Mouse (Mus musculus): ENCODE results near the gene Jhy.

The Jhy gene

DNA sequence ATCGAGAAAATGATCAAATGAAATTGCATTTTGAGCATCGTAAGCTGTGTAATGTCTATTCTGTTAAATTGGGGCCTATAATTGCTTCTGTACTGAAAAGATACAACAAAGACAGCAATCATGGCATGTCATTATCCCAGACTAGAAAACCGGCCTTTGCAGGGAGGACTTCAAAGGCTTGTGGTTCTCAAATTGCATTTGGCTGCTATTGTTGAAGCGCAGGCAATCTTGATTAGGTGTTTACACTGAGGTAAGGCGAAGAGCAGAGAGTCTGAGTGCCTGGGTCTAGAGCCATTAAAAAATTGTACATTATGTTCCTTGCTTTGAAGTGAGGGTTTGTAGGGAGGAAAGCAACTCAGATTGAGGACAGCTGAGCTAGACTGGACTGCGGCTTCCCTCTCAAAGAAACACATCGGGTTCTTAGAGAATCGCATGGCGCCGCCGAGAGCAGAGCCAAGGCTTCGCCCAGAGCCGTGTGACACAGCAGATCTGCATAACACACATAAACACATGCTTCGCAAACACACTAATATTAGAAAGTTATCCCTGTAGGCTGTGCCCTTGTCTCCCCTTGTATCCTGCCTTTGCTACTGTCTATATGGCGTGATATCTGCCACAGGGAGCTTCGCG is 36.5 kb downstream of the Jhy start:
- no peak for DNase-seq (ENCODE audit: low read depth)

- no peak for DNase-seq (ENCODE audit: low read depth)
These were observed 45.9 kb downstream of the Jhy start for GRCm38 (mm10) chr9:40917871-40918613.

DNA sequence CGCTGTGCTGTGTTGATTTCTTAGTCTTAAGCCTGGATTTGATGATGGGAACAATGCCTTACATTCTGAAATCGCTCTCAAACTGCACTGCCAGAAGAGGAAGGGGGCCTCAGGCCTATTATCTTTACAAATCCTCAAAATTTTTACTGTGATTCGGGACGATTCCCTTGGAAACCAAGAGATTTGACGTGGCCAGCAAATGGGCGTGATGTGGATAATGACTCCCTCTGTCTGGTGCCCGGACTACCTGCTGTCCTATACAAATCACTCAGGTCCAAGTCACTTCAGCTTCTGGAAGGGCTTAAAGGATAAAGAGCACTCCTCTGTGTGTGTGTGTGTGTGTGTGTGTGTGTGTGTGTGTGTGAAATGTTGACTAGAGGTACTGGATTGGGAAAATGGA is 55.0 kb downstream of the Jhy start:
- no peak for DNase-seq (ENCODE audit: low read depth)

GRCm38 (mm10) chr9:40908411-40908810 is 55.5 kb downstream of the Jhy start:
- DNase-seq (ENCODE audit: low read depth): no peak

DNA sequence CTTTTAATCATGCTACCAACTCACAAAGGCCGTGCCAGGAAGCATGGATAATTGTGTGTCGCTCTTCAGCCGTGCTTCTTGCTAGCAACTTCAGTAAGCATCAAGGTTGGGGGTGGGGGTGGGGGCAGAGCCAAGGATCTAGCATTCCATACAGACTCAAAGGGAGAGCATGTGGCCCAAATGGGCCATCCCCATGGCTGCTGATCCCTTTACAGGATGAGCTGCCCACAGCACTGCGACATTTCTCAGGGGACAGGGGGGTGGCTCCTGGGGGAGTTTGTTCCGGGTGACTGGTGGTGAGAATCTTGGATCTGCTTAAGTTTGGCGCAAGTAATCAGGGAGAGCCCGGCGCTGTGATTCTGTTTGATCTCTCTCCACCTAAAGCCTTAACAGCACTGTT is 56.5 kb downstream of the Jhy start:
- no peak for DNase-seq (ENCODE audit: low read depth)

DNA sequence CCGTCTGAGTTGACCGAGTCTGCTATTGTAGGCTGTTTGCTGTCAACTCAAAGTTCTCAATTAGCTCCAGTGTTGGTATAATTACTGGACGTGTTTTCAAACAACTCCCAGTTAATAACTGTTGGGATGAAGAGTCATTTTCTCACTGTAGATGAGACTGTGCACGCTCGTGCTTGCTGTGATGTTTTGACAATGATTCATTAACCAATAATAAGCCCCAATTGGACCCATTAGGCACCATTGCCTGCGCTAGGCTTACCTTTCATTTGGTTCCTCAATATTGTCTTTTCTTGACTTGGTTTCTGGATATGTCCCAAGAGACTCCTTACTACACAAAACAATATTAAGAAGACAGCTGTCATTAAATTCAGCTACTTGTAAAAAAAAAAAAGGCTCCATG is 71.5 kb downstream of the Jhy start:
- DNase-seq (ENCODE audit: low read depth): no peak

- DNase-seq (ENCODE audit: low read depth): no peak
These were observed 74.5 kb downstream of the Jhy start for GRCm38 (mm10) chr9:40889389-40889788.

DNA sequence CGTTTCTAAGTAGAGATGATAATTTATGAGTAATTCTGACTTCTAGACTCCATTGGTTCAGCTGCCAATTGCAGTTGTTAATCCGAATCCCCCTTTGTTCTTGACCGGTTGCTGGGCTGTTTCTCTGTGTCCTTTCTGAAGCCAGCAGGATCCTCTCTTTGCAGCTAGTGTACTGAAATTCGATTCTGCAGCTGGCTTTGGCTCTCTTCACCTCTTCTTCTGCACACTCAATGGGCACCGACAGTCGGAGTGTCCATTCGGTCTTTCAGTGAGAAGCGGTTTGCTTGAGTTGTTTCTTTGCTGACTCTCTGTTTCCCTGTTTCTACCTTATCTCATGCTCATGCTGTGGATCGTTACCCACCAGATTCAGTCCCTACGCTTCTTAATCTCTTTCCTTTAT is 78.2 kb downstream of the Jhy start:
- DNase-seq (ENCODE audit: low read depth): no peak

DNA sequence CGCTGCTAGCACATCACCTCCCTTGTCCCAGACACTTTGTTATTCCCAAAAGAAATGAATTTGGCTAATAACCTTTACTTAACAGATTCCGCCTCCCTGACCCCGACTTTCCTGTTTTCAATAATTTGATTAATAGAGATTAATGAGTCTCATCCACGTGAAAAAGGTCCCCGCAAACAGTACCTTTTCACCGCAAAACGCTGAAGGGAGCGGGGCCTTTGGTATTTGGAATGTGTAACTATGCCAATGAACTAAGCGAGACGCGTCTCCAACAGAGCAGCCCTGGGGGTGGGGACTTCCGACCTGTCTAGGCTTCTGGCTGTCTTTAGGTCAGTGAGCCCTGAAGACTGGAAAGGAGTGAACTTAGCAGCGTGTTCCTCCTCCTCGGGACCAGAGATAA is 84.9 kb downstream of the Jhy start:
- no peak for DNase-seq (ENCODE audit: low read depth)

DNA sequence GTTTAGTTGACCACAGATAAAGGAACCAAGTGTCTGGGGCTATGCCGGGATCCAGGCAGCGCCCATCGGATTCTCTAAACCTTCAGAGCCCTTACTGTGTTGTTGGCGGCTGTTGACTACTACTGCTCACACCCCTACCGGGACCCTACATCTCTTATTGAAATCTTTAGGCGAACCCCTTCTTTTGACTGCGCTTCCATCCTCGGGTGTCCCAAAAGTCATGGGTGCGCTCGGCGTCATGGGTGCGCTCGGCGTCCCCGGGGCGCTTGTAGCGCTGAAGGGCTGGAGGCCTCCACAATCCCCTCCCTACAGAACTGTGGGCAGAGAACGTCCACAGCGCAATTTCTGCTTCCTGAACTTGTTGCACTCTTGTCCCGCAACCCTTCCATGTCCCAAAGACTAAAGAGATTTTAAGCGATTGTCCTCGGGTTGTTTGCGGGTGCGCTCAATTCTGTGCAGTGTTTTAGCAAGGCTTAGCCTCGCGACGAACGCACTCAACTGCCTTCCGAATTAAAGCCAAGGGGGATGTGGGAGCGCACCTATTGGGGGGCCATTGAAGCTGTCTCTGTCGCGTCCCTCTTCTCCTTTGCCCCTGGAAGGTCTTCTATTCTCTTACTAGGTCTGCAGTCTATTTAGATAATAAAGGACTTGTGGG is 85.5 kb downstream of the Jhy start:
- no peak for DNase-seq (ENCODE audit: low read depth)

DNA sequence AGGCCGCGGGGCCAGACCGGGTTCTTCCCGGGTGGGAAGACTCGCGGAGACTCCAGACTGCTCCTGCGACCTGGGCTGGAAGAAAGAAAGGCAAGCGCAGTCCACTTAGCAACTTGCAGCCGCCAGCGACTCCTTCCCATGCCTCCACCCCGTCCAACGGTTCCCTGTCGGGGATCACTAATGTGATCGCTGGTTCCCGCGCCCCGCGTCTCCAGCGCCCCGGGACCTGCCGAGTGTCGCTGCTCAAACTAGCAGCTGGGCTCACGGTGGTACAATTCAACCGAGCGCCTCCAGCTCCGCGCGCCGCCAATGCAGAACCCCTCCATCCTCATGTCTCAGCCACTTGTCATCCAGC is 86.1 kb downstream of the Jhy start:
- no peak for DNase-seq (ENCODE audit: low read depth)

DNA sequence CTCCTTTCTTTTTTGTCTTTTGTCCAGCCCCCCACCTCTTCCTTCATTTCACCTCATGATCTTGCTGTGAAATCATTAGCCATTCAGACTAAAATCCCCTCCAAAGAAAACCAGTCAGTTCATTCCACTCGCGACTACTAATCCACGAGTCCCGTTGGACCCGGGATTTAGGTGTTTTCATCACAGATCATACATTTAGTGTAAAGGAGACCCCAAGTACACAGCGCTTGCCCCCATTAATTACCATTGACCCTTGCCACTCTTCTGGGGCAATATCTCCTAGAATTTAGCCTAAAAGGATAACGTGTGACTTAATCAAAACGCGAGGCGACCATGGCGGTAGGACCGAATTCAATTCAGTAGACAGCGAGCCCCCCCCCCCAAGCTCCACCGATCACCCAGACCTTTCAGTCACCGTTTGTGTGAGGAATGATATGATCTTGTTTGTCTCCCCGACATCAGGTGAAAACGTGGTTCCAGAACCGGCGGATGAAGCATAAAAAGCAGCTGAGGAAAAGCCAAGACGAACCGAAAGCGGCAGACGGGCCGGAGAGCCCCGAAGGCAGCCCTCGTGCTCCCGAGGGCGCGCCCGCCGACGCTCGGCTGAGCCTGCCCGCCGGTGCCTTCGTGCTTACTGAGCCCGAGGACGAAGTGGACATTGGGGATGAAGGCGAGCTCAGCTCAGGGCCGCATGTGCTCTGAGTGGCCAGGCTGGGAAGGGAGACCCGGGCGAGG is 86.6 kb downstream of the Jhy start:
- no peak for DNase-seq (ENCODE audit: low read depth)

- no peak for DNase-seq (ENCODE audit: low read depth)
These were observed 87.2 kb downstream of the Jhy start for GRCm38 (mm10) chr9:40876693-40877092.

GRCm38 (mm10) chr9:40876164-40876563 is 87.8 kb downstream of the Jhy start:
- no peak for DNase-seq (ENCODE audit: low read depth)

GRCm38 (mm10) chr9:40875431-40875830 is 88.5 kb downstream of the Jhy start:
- no peak for DNase-seq (ENCODE audit: low read depth)

DNA sequence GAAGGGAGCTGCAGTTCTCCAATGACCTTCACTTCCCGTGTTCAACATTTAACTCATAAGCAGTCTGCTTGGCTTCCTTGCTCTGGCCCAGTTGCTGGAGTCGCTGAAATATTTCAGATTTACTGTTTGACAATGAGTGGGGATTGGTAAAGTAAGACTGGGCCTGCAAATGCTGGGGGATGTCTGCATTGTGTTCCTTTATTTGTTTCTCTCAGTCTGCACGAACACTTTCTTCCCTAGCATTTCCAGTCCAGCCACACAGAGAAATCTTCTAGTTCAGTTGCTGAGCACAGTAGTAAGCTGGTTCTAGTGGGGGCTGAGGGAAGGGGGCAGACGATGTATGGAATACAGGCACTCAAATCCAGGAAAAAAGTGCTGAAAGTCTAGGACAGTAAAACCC is 89.0 kb downstream of the Jhy start:
- DNase-seq (ENCODE audit: low read depth): no peak

DNA sequence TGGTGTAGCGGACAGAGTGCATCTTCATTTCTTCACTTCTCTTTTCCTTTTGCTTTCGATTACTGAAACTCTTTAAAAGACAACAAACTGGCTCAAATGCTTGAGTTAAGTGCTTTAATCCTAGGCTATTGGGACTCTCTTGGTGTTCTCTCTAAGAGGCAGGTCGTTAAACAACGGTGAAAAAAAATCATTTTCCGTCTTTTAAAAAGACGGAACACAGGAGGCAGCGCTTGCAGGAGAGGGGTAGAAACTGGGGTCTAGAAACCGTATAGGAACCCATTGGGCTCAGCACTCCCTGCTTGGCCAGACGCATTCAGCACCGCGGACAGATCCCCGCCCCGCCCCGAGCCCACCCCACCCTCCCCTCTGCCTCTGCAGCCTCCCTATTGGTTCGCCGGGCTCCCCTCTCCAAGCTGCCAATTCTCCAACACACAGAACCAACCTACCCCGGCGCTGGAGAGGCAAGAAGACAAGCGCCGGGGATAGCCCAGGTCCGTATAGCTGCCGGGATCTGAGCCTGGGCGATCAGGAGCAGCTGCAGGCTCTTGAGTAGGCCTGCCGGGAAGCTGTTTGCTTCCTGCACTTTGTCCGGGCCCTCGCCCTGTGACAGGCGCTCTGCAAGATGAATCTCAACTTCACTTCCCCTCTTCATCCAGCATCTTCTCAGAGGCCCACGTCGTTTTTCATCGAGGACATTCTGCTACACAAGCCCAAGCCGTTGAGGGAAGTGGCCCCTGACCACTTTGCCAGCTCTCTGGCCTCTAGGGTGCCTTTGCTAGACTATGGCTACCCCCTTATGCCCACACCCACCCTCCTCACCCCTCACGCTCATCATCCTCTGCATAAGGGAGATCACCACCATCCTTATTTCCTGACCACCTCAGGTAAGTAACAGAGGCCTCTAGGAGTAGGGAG is 90.1 kb downstream of the Jhy start, which contains the start of gene Bsx:
TSS of gene Bsx (plus strand) at position 572 of the 915 bp plus-strand sequence.
- DNase-seq (ENCODE audit: low read depth): no peak

GRCm38 (mm10) chr9:40872156-40872478 is 91.8 kb downstream of the Jhy start:
- DNase-seq (ENCODE audit: low read depth): peak; percentile 46

DNA sequence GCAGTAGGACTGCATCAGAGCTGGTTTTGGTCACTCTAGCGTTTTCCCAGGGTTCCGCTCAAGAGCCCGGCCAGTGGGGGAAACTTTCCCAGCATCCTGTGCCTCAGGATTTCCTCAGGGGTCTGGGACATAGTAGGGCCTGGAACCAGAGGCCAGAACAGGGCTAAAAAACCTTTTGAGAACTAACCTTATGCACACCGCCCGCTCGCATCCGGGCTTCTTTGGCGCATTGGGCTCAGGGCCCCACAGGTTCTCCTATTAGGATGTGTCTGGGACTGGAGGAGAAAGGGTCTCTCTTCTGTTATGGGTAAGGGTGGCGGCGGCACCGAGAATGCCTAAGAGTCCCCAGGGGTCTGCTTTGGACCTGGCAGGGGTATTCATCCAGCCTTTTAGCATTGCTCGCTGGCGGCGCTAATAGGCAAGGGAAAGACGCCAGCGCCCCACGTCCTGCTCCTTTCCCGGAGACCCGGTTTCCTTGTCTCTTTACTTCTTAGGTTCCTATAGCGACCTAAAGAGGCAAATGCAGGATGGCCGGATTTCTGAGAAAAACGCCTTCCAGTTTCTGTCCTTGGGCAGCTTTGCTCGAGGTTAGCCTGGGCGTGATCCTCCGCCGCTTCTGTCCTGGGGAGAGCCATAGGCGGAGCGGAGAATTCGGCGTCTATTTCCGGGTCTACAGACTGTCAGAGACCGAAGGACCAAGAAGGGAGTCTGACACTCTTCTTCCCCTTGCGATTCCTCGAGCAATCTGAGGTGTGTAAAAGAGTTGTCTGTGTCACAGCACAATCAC is 92.4 kb downstream of the Jhy start:
- no peak for DNase-seq (ENCODE audit: low read depth)

- DNase-seq (ENCODE audit: low read depth): no peak
These were observed 93.6 kb downstream of the Jhy start for GRCm38 (mm10) chr9:40870331-40870730.

DNA sequence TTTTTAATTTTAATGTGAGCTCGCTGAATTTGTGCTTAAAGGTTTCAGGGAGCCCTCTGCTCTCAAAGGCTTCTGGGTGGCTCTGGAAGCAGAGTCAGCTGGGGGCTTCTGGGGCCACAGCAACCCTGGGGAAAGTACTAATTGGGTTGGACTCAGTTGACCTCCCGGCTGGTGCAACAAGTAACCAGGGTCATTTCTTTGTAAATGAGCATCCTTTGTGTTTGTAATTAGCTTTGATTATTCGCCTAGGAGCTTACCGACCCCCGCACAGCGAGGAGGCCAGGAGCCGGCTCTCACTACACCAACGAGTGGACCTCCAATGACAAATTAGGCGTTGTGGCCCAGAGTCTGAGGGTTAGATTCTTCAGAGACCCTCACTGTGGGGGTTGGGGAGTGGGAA is 104.7 kb downstream of the Jhy start:
- DNase-seq (ENCODE audit: low read depth): no peak
